Mouse (Mus musculus): ENCODE data around the gene Rsbn1l. TPM values are rescaled to one million over a fixed set of nuclear protein-coding genes. Genes with fewer than 3 reads are reported as not detected.

Gene Rsbn1l
- polyA plus RNA-seq, 1 experiment from 2014 or later = 4.6 TPM

- Histone ChIP-seq H3K4me1 (ENCODE audit: control insufficient read depth, insufficient read depth, low read length) (peaks cover 18% of the 10 kb centered on the region), H3K4me2 (ENCODE audit: low read depth, low read length) (no peak overlapping the region), H3K9me3 (replicated peaks; ENCODE audit: control insufficient read depth, low read length) (no peaks in the 10 kb centered on the region), H3K27me3 (ENCODE audit: control insufficient read depth, insufficient read depth, low read length) (no peaks in the 10 kb centered on the region), H3K4me3 (replicated peaks; ENCODE audit: low read length) (no peak overlapping the region), H3K36me3 (ENCODE audit: control insufficient read depth, insufficient read depth, low read length) (no peaks in the 10 kb centered on the region), H3K27ac (ENCODE audit: low read length) (no peak overlapping the region), H3K9ac (ENCODE audit: low read length) (no peak overlapping the region)
- no peak for ATAC-seq (ENCODE audit: insufficient read depth, low FRiP score)
- WGBS = 72% methylated on average over 3 of the region's 3 CpGs
These were observed 13.7 kb downstream of the Rsbn1l start for GRCm38 (mm10) chr5:20942523-20942922.

- peaks cover 18% of the 10 kb centered on the region for H3K4me1 ChIP-seq (ENCODE audit: control insufficient read depth, insufficient read depth, low read length)
- H3K9me3 ChIP-seq (replicated peaks; ENCODE audit: control insufficient read depth, low read length) = no peaks in the 10 kb centered on the region
- H3K27me3 ChIP-seq (ENCODE audit: control insufficient read depth, insufficient read depth, low read length) = no peaks in the 10 kb centered on the region
- no peak overlapping the region for H3K9ac ChIP-seq (ENCODE audit: low read length)
- no peaks in the 10 kb centered on the region for H3K36me3 ChIP-seq (ENCODE audit: control insufficient read depth, insufficient read depth, low read length)
- 33% methylated on average over 5 of the region's 5 CpGs for WGBS
- H3K4me3 ChIP-seq (replicated peaks; ENCODE audit: low read length) = no peak overlapping the region
- no peak; the same call in 1 of the 2 replicates for ATAC-seq (ENCODE audit: insufficient read depth, low FRiP score)
- H3K27ac ChIP-seq (ENCODE audit: low read length) = no peak overlapping the region
- H3K4me2 ChIP-seq (ENCODE audit: low read depth, low read length) = no peak overlapping the region
These were observed 15.0 kb downstream of the Rsbn1l start for GRCm38 (mm10) chr5:20941205-20941604.

GRCm38 (mm10) chr5:20940696-20941095 lies 15.5 kb downstream of the Rsbn1l start:
- Histone ChIP-seq H3K36me3 (ENCODE audit: control insufficient read depth, insufficient read depth, low read length) (no peaks in the 10 kb centered on the region), H3K4me3 (replicated peaks; ENCODE audit: low read length) (no peak overlapping the region), H3K27ac (ENCODE audit: low read length) (no peak overlapping the region), H3K27me3 (ENCODE audit: control insufficient read depth, insufficient read depth, low read length) (no peaks in the 10 kb centered on the region), H3K9ac (ENCODE audit: low read length) (no peak overlapping the region), H3K4me2 (ENCODE audit: low read depth, low read length) (no peak overlapping the region), H3K9me3 (replicated peaks; ENCODE audit: control insufficient read depth, low read length) (no peaks in the 10 kb centered on the region), H3K4me1 (ENCODE audit: control insufficient read depth, insufficient read depth, low read length) (peaks cover 18% of the 10 kb centered on the region)
- ATAC-seq (ENCODE audit: insufficient read depth, low FRiP score) = no peak
- WGBS = 78% methylated on average over 4 of the region's 4 CpGs

GRCm38 (mm10) chr5:20940040-20940571 lies 16.1 kb downstream of the Rsbn1l start:
- no peak for ATAC-seq (ENCODE audit: insufficient read depth, low FRiP score)
- 82% methylated on average over 6 of the region's 6 CpGs for WGBS
- H3K4me1 ChIP-seq (ENCODE audit: control insufficient read depth, insufficient read depth, low read length) = peaks cover 14% of the 10 kb centered on the region

GRCm38 (mm10) chr5:20938523-20938922 lies 17.7 kb downstream of the Rsbn1l start:
- Histone ChIP-seq H3K4me2 (ENCODE audit: low read depth, low read length) (no peak overlapping the region), H3K27ac (ENCODE audit: low read length) (no peak overlapping the region), H3K4me1 (ENCODE audit: control insufficient read depth, insufficient read depth, low read length) (peaks cover 15% of the 10 kb centered on the region; the same call in 1 of the 2 replicates), H3K9ac (ENCODE audit: low read length) (no peak overlapping the region), H3K36me3 (ENCODE audit: control insufficient read depth, insufficient read depth, low read length) (no peaks in the 10 kb centered on the region), H3K27me3 (ENCODE audit: control insufficient read depth, insufficient read depth, low read length) (no peaks in the 10 kb centered on the region), H3K9me3 (replicated peaks; ENCODE audit: control insufficient read depth, low read length) (no peaks in the 10 kb centered on the region), H3K4me3 (replicated peaks; ENCODE audit: low read length) (no peak overlapping the region)
- 76% methylated on average over 5 of the region's 5 CpGs for WGBS
- no peak for ATAC-seq (ENCODE audit: insufficient read depth, low FRiP score)

More at GRCm38 (mm10) chr5:20940040-20940571, 16.1 kb downstream of the Rsbn1l start:
- Histone ChIP-seq H3K27ac (ENCODE audit: low read length) (no peak overlapping the region), H3K4me2 (ENCODE audit: low read depth, low read length) (no peak overlapping the region), H3K4me3 (replicated peaks; ENCODE audit: low read length) (no peak overlapping the region), H3K27me3 (ENCODE audit: control insufficient read depth, insufficient read depth, low read length) (no peaks in the 10 kb centered on the region), H3K9ac (ENCODE audit: low read length) (no peak overlapping the region), H3K36me3 (ENCODE audit: control insufficient read depth, insufficient read depth, low read length) (no peaks in the 10 kb centered on the region), H3K9me3 (replicated peaks; ENCODE audit: control insufficient read depth, low read length) (no peaks in the 10 kb centered on the region)

- Histone ChIP-seq H3K4me2 (ENCODE audit: low read depth, low read length) (no peak overlapping the region), H3K27ac (ENCODE audit: low read length) (no peak overlapping the region), H3K27me3 (ENCODE audit: control insufficient read depth, insufficient read depth, low read length) (no peaks in the 10 kb centered on the region), H3K4me1 (ENCODE audit: control insufficient read depth, insufficient read depth, low read length) (peaks cover 12% of the 10 kb centered on the region), H3K36me3 (ENCODE audit: control insufficient read depth, insufficient read depth, low read length) (no peaks in the 10 kb centered on the region), H3K9ac (ENCODE audit: low read length) (no peak overlapping the region), H3K4me3 (replicated peaks; ENCODE audit: low read length) (no peak overlapping the region), H3K9me3 (replicated peaks; ENCODE audit: control insufficient read depth, low read length) (no peaks in the 10 kb centered on the region)
- no peak for ATAC-seq (ENCODE audit: insufficient read depth, low FRiP score)
- WGBS = 60% methylated on average over 5 of the region's 5 CpGs
These were observed 20.3 kb downstream of the Rsbn1l start for GRCm38 (mm10) chr5:20935934-20936333.

GRCm38 (mm10) chr5:20932585-20932984 lies 23.6 kb downstream of the Rsbn1l start:
- H3K27me3 ChIP-seq (ENCODE audit: control insufficient read depth, insufficient read depth, low read length) = no peaks in the 10 kb centered on the region
- no peak overlapping the region for H3K27ac ChIP-seq (ENCODE audit: low read length)
- H3K4me1 ChIP-seq (ENCODE audit: control insufficient read depth, insufficient read depth, low read length) = peaks cover 19% of the 10 kb centered on the region; the same call in 1 of the 2 replicates
- H3K36me3 ChIP-seq (ENCODE audit: control insufficient read depth, insufficient read depth, low read length) = no peaks in the 10 kb centered on the region
- no peaks in the 10 kb centered on the region for H3K9me3 ChIP-seq (replicated peaks; ENCODE audit: control insufficient read depth, low read length)
- H3K9ac ChIP-seq (ENCODE audit: low read length) = no peak overlapping the region
- WGBS = 81% methylated on average over 3 of the region's 3 CpGs
- no peak for ATAC-seq (ENCODE audit: insufficient read depth, low FRiP score)
- H3K4me3 ChIP-seq (replicated peaks; ENCODE audit: low read length) = no peak overlapping the region
- H3K4me2 ChIP-seq (ENCODE audit: low read depth, low read length) = no peak overlapping the region

GRCm38 (mm10) chr5:20931300-20931699 lies 24.9 kb downstream of the Rsbn1l start:
- peaks cover 19% of the 10 kb centered on the region; the same call in 1 of the 2 replicates for H3K4me1 ChIP-seq (ENCODE audit: control insufficient read depth, insufficient read depth, low read length)
- 78% methylated on average over 3 of the region's 3 CpGs for WGBS
- H3K9ac ChIP-seq (ENCODE audit: low read length) = no peak overlapping the region
- no peak overlapping the region for H3K27ac ChIP-seq (ENCODE audit: low read length)
- no peaks in the 10 kb centered on the region for H3K27me3 ChIP-seq (ENCODE audit: control insufficient read depth, insufficient read depth, low read length)
- no peak overlapping the region for H3K4me3 ChIP-seq (replicated peaks; ENCODE audit: low read length)
- no peak for ATAC-seq (ENCODE audit: insufficient read depth, low FRiP score)
- H3K36me3 ChIP-seq (ENCODE audit: control insufficient read depth, insufficient read depth, low read length) = no peaks in the 10 kb centered on the region
- no peaks in the 10 kb centered on the region for H3K9me3 ChIP-seq (replicated peaks; ENCODE audit: control insufficient read depth, low read length)
- H3K4me2 ChIP-seq (ENCODE audit: low read depth, low read length) = no peak overlapping the region

GRCm38 (mm10) chr5:20930430-20930829 lies 25.8 kb downstream of the Rsbn1l start:
- H3K4me2 ChIP-seq (ENCODE audit: low read depth, low read length) = no peak overlapping the region
- H3K27me3 ChIP-seq (ENCODE audit: control insufficient read depth, insufficient read depth, low read length) = no peaks in the 10 kb centered on the region
- no peaks in the 10 kb centered on the region for H3K36me3 ChIP-seq (ENCODE audit: control insufficient read depth, insufficient read depth, low read length)
- no peak overlapping the region for H3K4me3 ChIP-seq (replicated peaks; ENCODE audit: low read length)
- no peaks in the 10 kb centered on the region for H3K9me3 ChIP-seq (replicated peaks; ENCODE audit: control insufficient read depth, low read length)
- 0 out of 2 replicates have a peak, but pooled peaks have one; percentile 33 for ATAC-seq (ENCODE audit: insufficient read depth, low FRiP score)
- H3K9ac ChIP-seq (ENCODE audit: low read length) = no peak overlapping the region
- H3K4me1 ChIP-seq (ENCODE audit: control insufficient read depth, insufficient read depth, low read length) = peaks cover 19% of the 10 kb centered on the region; the same call in 1 of the 2 replicates
- peak overlapping the region; percentile 41 for H3K27ac ChIP-seq (ENCODE audit: low read length)

All from stomach, embryonic 16.5 days (tissue).